Mouse (Mus musculus) G1E (cell line): ENCODE results near the gene Ube2dnl2.

Experiments
- CTCF ChIP-seq: IDR thresholded peaks from 2 replicates; pipeline ENCODE4 v1.5.1; 2012; ENCODE audit warnings: low read depth, low read length, inconsistent platforms, mixed read lengths
- GATA1 ChIP-seq: IDR thresholded peaks from 2 replicates; pipeline ENCODE4 v1.6.1; 2012; ENCODE audit warnings: borderline replicate concordance, low read length, inconsistent platforms, mixed read lengths
- GATA2 ChIP-seq: IDR thresholded peaks from 2 replicates; pipeline ENCODE4 v1.6.1; 2012; ENCODE audit warnings: low read depth, low read length, inconsistent platforms, borderline replicate concordance
- POLR2AphosphoS5 ChIP-seq: IDR thresholded peaks from 2 replicates; pipeline ENCODE4 v1.6.1; 2012; ENCODE audit warnings: low read depth, low read length, inconsistent platforms; ENCODE audit not compliant: insufficient replicate concordance
- TAL1 ChIP-seq: conservative IDR thresholded peaks from 2 replicates; pipeline ENCODE4 v1.6.1; 2012; ENCODE audit warnings: low read depth, low read length, inconsistent platforms, mixed read lengths

DNA sequence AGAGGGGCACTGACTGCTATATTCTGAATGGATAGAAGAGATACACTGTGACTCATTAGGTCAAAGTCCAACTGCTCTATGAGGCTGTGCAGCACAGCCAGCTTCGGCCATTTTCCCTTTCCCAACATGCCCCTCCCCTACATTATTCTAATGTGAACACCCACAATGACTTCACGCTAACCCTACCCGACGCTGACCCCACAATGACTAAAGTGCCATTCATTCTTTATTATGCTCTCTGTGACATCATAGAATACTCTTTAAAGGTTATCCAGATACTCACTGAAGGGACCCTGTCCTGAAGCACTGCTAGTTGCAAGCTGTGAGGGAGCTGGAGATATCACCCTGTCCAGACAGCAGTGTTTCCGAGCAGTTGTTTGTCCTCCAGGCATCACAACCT lies 2.7 kb upstream of the Ube2dnl2 start, which contains the start of gene Ube2dnl1:
- TF ChIP-seq CTCF (no peak), GATA1 (no peak), TAL1 (no peak), GATA2 (no peak), POLR2AphosphoS5 (no peak)
